Mouse (Mus musculus) embryonic facial prominence, embryonic 15.5 days (tissue): Measurements from ENCODE around the gene C1qtnf3. TPM values are rescaled to one million over a fixed set of nuclear protein-coding genes. Genes with fewer than 3 reads are reported as not detected.

Experiments
- ATAC-seq: fragments of 200-750 bp; cut with Nextera tagmentation; 2 replicates; pipeline ENCODE4 v1.8.0; 2017; ENCODE audit warnings: low read depth, moderate TSS enrichment; ENCODE audit not compliant: insufficient number of reproducible peaks, low FRiP score, low TSS enrichment
- H3K27ac ChIP-seq: fragments of 300-500 bp; sonication (generic); replicated peaks from 2 replicates; pipeline ENCODE4 v1.5.1; 2015; ENCODE audit warnings: mild to moderate bottlenecking, inconsistent platforms
- H3K27me3 ChIP-seq: fragments of 300-500 bp; sonication (generic); 2 replicates; pipeline ENCODE4 v1.6.1; 2015; ENCODE audit warnings: inconsistent platforms
- H3K36me3 ChIP-seq: fragments of 300-500 bp; sonication (generic); 2 replicates; pipeline ENCODE4 v1.6.1; 2015; ENCODE audit warnings: mild to moderate bottlenecking, inconsistent platforms
- H3K4me1 ChIP-seq: fragments of 300-500 bp; sonication (generic); 2 replicates; pipeline ENCODE4 v1.6.1; 2015; ENCODE audit warnings: inconsistent platforms
- H3K4me2 ChIP-seq: fragments of 300-500 bp; sonication (generic); replicated peaks from 2 replicates; pipeline ENCODE4 v1.6.1; 2015; ENCODE audit warnings: mild to moderate bottlenecking, inconsistent platforms
- H3K4me3 ChIP-seq: fragments of 300-500 bp; sonication (generic); replicated peaks from 2 replicates; pipeline ENCODE4 v1.5.1; 2015; ENCODE audit warnings: mild to moderate bottlenecking, inconsistent platforms
- H3K9ac ChIP-seq: fragments of 300-500 bp; sonication (generic); 2 replicates; pipeline ENCODE4 v1.6.1; 2015; ENCODE audit warnings: inconsistent platforms
- H3K9me3 ChIP-seq: fragments of 300-500 bp; sonication (generic); replicated peaks from 2 replicates; pipeline ENCODE4 v1.6.1; 2016; ENCODE audit warnings: inconsistent platforms
- WGBS: fragments of 180-500 bp; shearing (Covaris S2); methylation state at CpG from one replicate; pipeline ENCODE4 v1.1.7; 2015; 5-methylcytosine and 5-hydroxymethylcytosine counted together
- polyA plus RNA-seq: library from polyadenylated mRNA; unstranded; fragments of >200 nt; fragmentation: Nextera tagmentation; extraction: Ambion mirVana; gene quantifications from 2 replicates; pipeline ENCODE4 v1.2.1, GENCODE M21; 2015

The C1qtnf3 gene
- 30.9 and 44.5 TPM in 2 replicates for polyA plus RNA-seq

DNA sequence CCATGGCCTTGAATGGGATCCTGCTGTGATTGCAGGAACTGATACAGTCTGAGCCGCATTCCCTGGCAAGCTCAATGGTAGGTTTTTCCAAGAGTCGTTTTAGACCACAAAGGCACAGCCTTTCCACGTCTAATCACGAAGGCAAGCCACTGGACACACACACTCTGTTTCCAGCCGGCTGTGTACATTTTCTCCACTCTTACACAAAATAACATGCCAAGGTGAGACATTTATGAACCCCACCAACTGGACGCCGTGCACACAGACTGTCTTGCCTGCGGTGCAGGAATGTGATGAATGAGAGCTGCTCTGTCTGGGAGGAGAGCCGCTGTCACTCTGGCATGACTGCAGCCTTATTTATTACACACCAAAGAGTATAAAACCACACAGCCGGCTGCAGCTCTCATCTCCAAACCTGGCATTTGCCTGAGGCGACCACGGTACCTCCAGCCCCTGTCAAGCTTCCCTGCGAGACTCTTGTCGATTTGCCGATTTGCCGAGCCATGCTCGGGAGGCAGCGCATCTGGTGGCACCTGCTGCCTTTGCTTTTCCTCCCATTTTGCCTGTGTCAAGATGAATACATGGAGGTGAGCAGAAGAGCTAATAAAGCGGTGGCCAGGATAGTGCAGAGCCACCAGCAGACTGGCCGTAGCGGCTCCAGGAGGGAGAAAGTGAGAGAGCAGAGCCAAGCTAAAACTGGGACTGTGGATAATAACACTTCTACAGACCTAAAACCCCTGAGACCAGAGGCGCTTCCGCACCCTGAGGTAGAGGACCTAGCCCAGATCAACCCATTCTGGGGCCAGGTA lies at the start of gene C1qtnf3:
Gene C1qtnf3 (plus strand): TSS at position 382 of the 809 bp plus-strand sequence.
- 0 out of 2 replicates have a peak within 1 kb of the TSS, but pooled peaks have one; percentile 4 for H3K4me3 ChIP-seq
- H3K4me2 ChIP-seq, result peak within 1 kb of the TSS; percentile 19
- no peaks in the 10 kb centered on the region for H3K9me3 ChIP-seq
- 55% methylated on average over 23 of the region's 23 CpGs for WGBS
- ATAC-seq, result peak; percentile 32; the same call in 1 of the 2 replicates
- H3K4me1 ChIP-seq, result peaks cover 19% of the 10 kb centered on the region
- no peak within 1 kb of the TSS for H3K9ac ChIP-seq
- H3K27me3 ChIP-seq, result no peaks in the 10 kb centered on the region
- H3K36me3 ChIP-seq, result no peaks in the 10 kb centered on the region
- peak within 1 kb of the TSS; percentile 69 for H3K27ac ChIP-seq

DNA sequence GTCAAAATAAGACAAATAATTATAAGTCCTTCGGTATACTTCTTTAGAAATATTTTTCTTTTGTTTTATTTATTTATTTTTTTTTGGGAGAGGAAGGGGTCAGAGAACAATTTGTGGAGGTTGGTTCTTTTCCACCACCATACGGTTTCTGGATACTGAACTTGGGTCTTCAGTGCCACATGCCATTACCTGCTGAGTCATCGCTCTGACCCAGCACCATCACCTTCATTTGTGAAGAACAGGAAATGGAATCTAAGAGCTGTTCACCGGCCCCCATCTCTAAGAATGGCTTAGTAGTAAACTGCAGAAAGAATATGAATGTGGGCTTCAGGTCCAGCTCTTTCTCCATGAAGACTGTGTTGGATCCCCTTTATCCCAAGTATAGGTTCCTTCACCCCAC lies 49.8 kb upstream of the C1qtnf3 start:
- whole genome bisulfite sequencing, result 78% methylated on average over 4 of the region's 4 CpGs
- H3K4me3 ChIP-seq, result no peak overlapping the region
- ATAC-seq, result no peak
- no peaks in the 10 kb centered on the region for H3K36me3 ChIP-seq
- no peaks in the 10 kb centered on the region for H3K27me3 ChIP-seq
- peaks cover 6% of the 10 kb centered on the region; the same call in 1 of the 2 replicates for H3K4me1 ChIP-seq
- no peak overlapping the region for H3K9ac ChIP-seq
- no peak overlapping the region for H3K27ac ChIP-seq
- no peak overlapping the region for H3K4me2 ChIP-seq
- no peaks in the 10 kb centered on the region for H3K9me3 ChIP-seq

DNA sequence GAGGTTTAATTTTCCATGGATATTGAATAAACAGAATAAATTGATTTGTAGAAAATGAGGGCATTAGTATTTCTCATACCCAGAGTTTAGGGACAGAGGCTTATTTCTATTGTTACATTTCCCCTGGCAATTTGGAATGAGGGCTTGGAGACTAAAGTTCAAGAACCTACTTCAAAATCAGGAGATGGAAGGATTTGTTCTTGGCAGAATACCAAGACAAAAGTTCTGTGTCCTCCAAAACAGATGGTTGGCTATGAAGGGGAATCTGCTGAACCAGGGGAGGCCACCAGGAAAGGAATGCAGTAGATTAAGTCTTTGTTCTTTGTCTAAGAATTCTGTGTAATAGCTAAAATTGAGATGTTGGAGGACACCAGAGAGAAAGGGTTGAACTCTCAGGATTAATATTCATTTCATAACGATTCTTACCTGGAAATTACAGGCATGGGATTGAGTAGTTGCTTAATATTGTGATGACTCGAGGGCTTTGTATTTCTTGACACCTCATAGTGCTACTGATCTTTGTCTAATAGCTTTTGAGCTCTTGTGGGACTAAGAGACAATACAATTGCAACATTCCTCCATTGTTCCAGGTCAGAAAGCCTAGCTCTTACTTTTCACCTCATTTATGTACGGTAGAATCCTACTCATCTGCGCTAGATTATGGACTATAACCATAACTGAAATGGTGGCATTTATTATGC lies 35.4 kb upstream of the C1qtnf3 start:
- H3K4me1 ChIP-seq, result no peaks in the 10 kb centered on the region
- H3K27ac ChIP-seq, result no peak overlapping the region
- no peaks in the 10 kb centered on the region for H3K27me3 ChIP-seq
- no peaks in the 10 kb centered on the region for H3K36me3 ChIP-seq
- H3K4me2 ChIP-seq, result no peak overlapping the region
- no peak overlapping the region for H3K9ac ChIP-seq
- H3K9me3 ChIP-seq, result no peaks in the 10 kb centered on the region
- no peak for ATAC-seq
- H3K4me3 ChIP-seq, result no peak overlapping the region
- 69% methylated on average over 4 of the region's 4 CpGs for WGBS

DNA sequence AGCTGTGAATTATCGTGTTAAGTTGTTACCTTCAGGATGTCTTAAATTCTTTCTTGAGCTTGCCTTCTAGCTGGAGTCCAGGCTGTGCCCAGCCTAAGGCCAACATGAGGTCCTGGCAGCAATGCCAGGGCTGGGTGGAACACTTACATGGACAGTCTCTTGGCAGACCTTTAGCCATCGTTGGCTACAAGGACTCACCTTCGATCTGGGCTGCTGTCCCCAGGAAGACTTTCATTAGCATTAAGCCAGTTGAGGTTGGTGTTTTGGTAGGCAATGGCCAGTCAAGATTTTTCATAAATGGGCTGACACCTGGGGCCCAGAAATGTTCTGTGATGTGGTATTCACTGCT lies 34.8 kb upstream of the C1qtnf3 start:
- no peak overlapping the region for H3K4me2 ChIP-seq
- no peaks in the 10 kb centered on the region for H3K36me3 ChIP-seq
- H3K9me3 ChIP-seq, result no peaks in the 10 kb centered on the region
- H3K9ac ChIP-seq, result no peak overlapping the region
- H3K27ac ChIP-seq, result no peak overlapping the region
- no peaks in the 10 kb centered on the region for H3K27me3 ChIP-seq
- ATAC-seq, result no peak
- 86% methylated on average over 3 of the region's 3 CpGs for WGBS
- H3K4me3 ChIP-seq, result no peak overlapping the region
- no peaks in the 10 kb centered on the region for H3K4me1 ChIP-seq

DNA sequence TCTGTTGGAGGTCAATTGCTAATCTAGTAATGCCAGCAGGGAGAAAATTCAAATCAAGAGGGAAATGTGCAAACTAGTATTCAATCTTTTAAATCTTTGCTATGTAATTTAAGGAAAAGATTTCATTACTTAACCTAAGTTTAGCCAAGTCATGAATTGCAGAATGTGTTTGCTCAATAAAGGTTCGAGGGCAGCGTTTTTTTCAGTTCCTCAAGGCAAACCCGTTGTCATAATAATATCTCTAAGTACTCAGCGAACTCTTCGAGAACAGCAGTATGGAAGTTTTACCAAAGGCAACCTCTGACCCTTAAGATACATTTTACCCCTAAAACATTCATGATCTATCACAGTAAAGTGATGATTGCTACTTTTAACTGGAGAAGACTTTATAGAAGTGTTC lies 31.9 kb upstream of the C1qtnf3 start:
- no peak overlapping the region for H3K9ac ChIP-seq
- no peak for ATAC-seq
- H3K27ac ChIP-seq, result no peak overlapping the region
- WGBS, result 62% methylated on average over 5 of the region's 5 CpGs
- H3K36me3 ChIP-seq, result no peaks in the 10 kb centered on the region
- H3K4me3 ChIP-seq, result no peak overlapping the region
- H3K4me1 ChIP-seq, result 0 out of 2 replicates have a peak, but pooled peaks cover 3% of the 10 kb centered on the region
- no peak overlapping the region for H3K4me2 ChIP-seq
- H3K27me3 ChIP-seq, result no peaks in the 10 kb centered on the region
- no peaks in the 10 kb centered on the region for H3K9me3 ChIP-seq

DNA sequence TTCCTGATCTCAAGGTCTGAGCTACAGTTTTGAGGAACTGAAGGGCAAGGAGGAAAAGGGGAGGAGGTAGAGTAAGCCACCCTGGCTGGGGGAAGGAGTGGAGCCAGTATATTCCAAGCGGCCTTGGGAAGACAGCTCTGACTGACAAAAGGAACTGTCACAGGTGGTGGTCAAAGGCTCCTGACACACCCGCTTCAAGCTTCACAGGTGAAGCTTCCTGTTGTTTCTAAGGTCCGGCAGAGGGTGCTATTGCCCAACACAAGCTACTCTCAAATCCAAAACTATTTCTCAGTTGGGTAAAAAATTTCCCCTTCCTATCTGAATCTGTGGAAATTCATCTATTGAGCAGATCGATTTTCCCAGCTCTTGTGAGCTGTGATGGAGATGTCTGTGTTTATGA lies 31.1 kb upstream of the C1qtnf3 start:
- Histone ChIP-seq H3K27ac (no peak overlapping the region), H3K36me3 (no peaks in the 10 kb centered on the region), H3K9ac (no peak overlapping the region), H3K27me3 (no peaks in the 10 kb centered on the region), H3K4me1 (0 out of 2 replicates have a peak, but pooled peaks cover 3% of the 10 kb centered on the region), H3K9me3 (no peaks in the 10 kb centered on the region), H3K4me3 (no peak overlapping the region), H3K4me2 (no peak overlapping the region)
- 11% methylated on average over 4 of the region's 4 CpGs for WGBS
- ATAC-seq, result no peak

DNA sequence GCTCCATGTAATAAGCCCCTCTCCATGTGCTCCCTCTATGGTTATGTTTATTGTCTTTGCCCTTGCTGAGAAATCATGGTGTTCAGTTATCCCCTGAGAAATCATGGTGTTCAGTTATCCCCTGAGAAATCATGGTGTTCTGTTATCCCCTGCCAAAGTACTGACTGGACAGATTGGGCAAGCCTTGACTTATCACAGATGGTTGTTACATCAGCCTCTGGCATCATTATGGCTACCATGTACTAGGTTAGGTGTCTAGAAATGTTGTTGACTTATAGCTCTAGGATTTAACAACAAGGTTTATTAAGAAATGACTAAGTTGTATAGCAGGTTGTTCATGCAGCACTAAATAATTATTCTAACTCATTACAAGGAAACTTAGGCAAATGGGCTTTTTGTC lies 30.1 kb upstream of the C1qtnf3 start:
- H3K27ac ChIP-seq, result no peak overlapping the region
- no peak overlapping the region for H3K4me2 ChIP-seq
- H3K27me3 ChIP-seq, result no peaks in the 10 kb centered on the region
- no peaks in the 10 kb centered on the region for H3K36me3 ChIP-seq
- H3K9me3 ChIP-seq, result no peaks in the 10 kb centered on the region
- no peak for ATAC-seq
- 0 out of 2 replicates have a peak, but pooled peaks cover 3% of the 10 kb centered on the region for H3K4me1 ChIP-seq
- no peak overlapping the region for H3K9ac ChIP-seq
- H3K4me3 ChIP-seq, result no peak overlapping the region

GRCm38 (mm10) chr15:10922570-10922969 lies 29.6 kb upstream of the C1qtnf3 start:
- WGBS, result 29% methylated on average over 3 of the region's 3 CpGs
- no peaks in the 10 kb centered on the region for H3K9me3 ChIP-seq
- H3K9ac ChIP-seq, result no peak overlapping the region
- 0 out of 2 replicates have a peak, but pooled peaks cover 3% of the 10 kb centered on the region for H3K4me1 ChIP-seq
- ATAC-seq, result no peak
- H3K36me3 ChIP-seq, result no peaks in the 10 kb centered on the region
- H3K27ac ChIP-seq, result no peak overlapping the region
- no peaks in the 10 kb centered on the region for H3K27me3 ChIP-seq
- H3K4me3 ChIP-seq, result no peak overlapping the region
- H3K4me2 ChIP-seq, result no peak overlapping the region

GRCm38 (mm10) chr15:10923076-10923995 lies 28.8 kb upstream of the C1qtnf3 start:
- Histone ChIP-seq H3K4me2 (no peak overlapping the region), H3K27ac (no peak overlapping the region), H3K4me3 (no peak overlapping the region), H3K27me3 (no peaks in the 10 kb centered on the region), H3K9me3 (no peaks in the 10 kb centered on the region), H3K4me1 (0 out of 2 replicates have a peak, but pooled peaks cover 3% of the 10 kb centered on the region), H3K9ac (no peak overlapping the region), H3K36me3 (no peaks in the 10 kb centered on the region)
- ATAC-seq, result no peak
- WGBS, result 78% methylated on average over 4 of the region's 4 CpGs

- Histone ChIP-seq H3K27me3 (no peaks in the 10 kb centered on the region), H3K4me3 (no peak overlapping the region), H3K9me3 (no peaks in the 10 kb centered on the region), H3K27ac (no peak overlapping the region), H3K36me3 (no peaks in the 10 kb centered on the region), H3K4me1 (0 out of 2 replicates have a peak, but pooled peaks cover 3% of the 10 kb centered on the region), H3K9ac (no peak overlapping the region), H3K4me2 (no peak overlapping the region)
- no peak for ATAC-seq
- WGBS, result 45% methylated on average over 8 of the region's 8 CpGs
Observed at GRCm38 (mm10) chr15:10927325-10927724, 24.8 kb upstream of the C1qtnf3 start.
